1 mouse cellular context compared by ENCODE assay signal in the genomic region with DNA sequence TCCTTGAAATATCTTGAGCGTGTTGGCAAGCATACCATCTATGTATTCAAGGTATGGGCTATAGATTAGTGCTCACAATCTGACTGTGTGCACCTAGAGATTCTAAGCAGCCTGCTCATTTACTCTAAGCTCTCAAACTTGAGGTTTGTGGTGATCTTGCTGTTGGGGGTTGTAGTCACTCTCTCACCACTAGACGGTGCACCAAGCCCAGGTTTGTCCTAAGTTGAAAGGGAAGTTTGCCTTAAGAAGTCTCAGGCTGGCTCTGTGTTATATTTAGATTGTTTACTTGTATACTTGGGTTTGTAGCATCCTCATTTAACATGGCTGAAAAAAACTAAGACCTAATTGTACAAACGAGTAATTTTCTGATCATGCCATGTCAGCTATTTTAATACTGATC. TPM values are rescaled to one million over a fixed set of nuclear protein-coding genes. Genes with fewer than 3 reads are reported as not detected.
"Had no signal": no experiment of that assay in that cellular context is flagged by ENCODE, and none has a peak within 500 bp of the region (broad histone marks: within the 10 kb centered on the region; RNA-seq: fewer than 3 reads in every experiment).

No protein-coding gene starts in this region.

RNA-seq across cellular contexts. Expression of a gene that starts 12.2 kb away (rescaled TPM):
- total RNA-seq: neutrophil, adult 5-6 weeks had no signal
